Mouse (Mus musculus): ENCODE measurements at regions not wholly inside any gene's neighbourhood (a gene's known extent, or its start where the extent isn't known, plus 50 kb on each side); places are given as distances from the start of the nearest gene placed in this dataset.
"Not testable (repeated sequence)": the region's sequence is repeated elsewhere in the genome, so short reads cannot be mapped to it uniquely, and the experiment has no call there.

DNA sequence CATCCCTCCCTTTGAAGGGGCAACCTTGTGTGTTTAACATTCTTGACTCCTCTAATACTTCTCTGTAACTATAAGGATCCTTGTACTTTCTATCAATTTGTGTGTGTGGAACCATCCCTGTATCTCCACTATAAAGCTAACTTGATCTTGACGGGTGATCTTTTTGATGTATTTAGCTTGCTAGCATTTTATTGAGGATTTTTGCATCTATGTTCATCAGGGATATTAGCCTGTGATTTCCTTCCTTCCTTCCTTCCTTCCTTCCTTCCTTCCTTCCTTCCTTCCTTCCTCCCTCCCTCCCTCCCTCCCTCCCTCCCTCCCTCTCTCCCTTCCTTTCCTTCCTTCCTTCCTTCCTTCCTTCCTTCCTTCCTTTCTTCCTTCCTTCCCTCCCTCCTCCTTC lies 819.8 kb downstream of the Robo1 start:
- not testable (repeated sequence) for TF ChIP-seq POU5F1 (IDR thresholded peaks at IDR 0.05; ENCODE audit: borderline replicate concordance, low read length); CTCF (conservative IDR thresholded peaks at IDR 0.05; ENCODE audit: low read length); NANOG (IDR thresholded peaks at IDR 0.05; ENCODE audit: borderline replicate concordance, low read length)

Data from E14TG2a.4 (cell line).